Mouse (Mus musculus) embryonic fibroblast, embryonic 13.5 days (primary cell): Measurements from ENCODE around the gene Fam213b. TPM values are rescaled to one million over a fixed set of nuclear protein-coding genes. Genes with fewer than 3 reads are reported as not detected.

ENCODE experiments used
- H3K27ac ChIP-seq: 2 replicates; pipeline ENCODE4 v1.5.1; 2012; ENCODE audit warnings: low read length, control low read depth, inconsistent platforms; ENCODE audit not compliant: insufficient read depth
- H3K4me1 ChIP-seq: 2 replicates; pipeline ENCODE4 v1.6.1; 2011; ENCODE audit warnings: low read length; ENCODE audit not compliant: control insufficient read depth, insufficient read depth
- H3K4me3 ChIP-seq: 2 replicates; pipeline ENCODE4 v1.5.1; 2011; ENCODE audit warnings: mild to moderate bottlenecking, control low read depth, low read length; ENCODE audit not compliant: insufficient read depth
- CTCF ChIP-seq: IDR thresholded peaks from 2 replicates; pipeline ENCODE4 v1.5.1; 2011; ENCODE audit warnings: mild to moderate bottlenecking, control low read depth, low read length, moderate library complexity, borderline replicate concordance; ENCODE audit not compliant: insufficient read depth
- POLR2A ChIP-seq: IDR thresholded peaks from 2 replicates; pipeline ENCODE4 v1.6.1; 2011; ENCODE audit warnings: low read depth, mild to moderate bottlenecking, control low read depth, low read length, moderate library complexity
- polyA plus RNA-seq: library from polyadenylated mRNA; stranded (reverse); fragments of >200 nt; gene quantifications from 2 replicates; pipeline ENCODE4 v1.2.4, GENCODE M21; 2011; ENCODE audit warnings: low read depth; ENCODE audit not compliant: missing spikeins, insufficient read length

The Fam213b gene
- polyA plus RNA-seq, 1 experiment = 13.7 TPM

DNA sequence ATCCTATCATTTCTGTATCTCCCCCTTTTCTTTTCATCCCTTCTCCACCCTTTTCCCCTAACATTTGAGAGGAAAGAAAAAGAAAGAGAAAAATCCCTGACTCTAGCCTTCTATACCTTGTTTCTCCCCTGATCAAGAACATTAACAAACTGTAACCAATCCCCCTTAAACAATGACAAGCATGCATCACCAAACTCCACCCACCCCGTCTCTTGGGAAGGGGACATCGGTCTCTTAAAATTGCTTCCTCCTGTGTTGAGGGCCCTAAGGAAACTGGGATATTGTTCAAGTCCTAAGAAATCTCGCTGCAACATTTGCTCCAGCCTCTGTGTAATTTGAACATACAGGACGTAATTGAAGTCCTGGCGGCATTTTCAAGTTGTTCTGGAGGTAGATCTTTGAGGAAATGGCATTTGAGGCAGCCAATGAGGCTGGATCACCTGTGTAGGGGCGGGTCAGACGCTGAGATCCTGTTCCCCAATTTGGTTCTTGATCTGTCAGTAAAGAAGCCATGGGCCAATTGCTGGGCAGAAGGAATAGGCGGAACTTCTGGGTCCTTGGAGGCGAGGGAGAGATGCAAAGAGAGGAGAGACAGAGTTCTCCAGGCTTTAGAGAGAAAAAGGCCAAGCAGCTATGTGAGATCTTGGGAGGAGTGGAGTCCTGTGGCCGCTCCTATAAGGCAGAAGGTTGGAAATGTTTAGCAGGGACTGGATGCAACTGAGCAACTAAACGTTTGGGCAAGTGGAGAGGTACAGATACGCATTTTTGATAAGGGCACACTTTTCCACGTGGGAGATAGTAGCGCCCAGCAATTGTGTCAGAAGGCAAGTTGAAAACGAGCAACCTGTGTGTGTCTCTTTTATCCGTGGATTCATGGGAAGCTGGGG lies 5.5 kb upstream of the Fam213b start:
- Histone ChIP-seq H3K4me3 (peak overlapping the region; percentile 56), H3K27ac (no peak overlapping the region), H3K4me1 (no peaks in the 10 kb centered on the region; the same call in 1 of the 2 replicates)
- no peak for TF ChIP-seq POLR2A
- TF ChIP-seq CTCF = no peak

DNA sequence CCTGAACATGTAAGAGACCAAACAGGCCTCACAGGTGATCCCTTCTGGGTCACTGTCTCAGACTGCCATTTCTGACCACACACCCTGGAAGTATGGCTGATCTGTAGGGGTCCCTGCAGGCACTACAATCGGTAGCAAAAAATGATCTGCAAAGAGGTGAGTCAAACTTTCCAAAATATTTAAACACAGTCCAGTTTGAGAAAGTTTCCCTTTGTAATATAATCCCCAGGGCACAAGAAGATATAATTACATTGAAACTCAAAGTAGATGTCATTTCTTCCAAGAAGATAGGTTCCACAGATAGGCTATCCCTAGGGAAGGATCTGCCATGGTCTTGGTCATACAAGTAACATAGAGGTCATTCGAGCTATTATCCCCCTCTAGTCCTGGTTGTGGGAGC lies 3.4 kb upstream of the Fam213b start:
- TF ChIP-seq CTCF = no peak
- no peak for TF ChIP-seq POLR2A
- H3K4me1 ChIP-seq = no peaks in the 10 kb centered on the region; the same call in 1 of the 2 replicates
- H3K4me3 ChIP-seq = no peak overlapping the region

GRCm38 (mm10) chr4:154897676-154898465 lies 1.1 kb downstream of the Fam213b start:
- Histone ChIP-seq H3K4me1 (no peaks in the 10 kb centered on the region), H3K4me3 (peak overlapping the region; percentile 54), H3K27ac (no peak overlapping the region)
- no peak for TF ChIP-seq POLR2A
- no peak for TF ChIP-seq CTCF

More for the DNA sequence above, 3.4 kb upstream of the Fam213b start:
- no peak overlapping the region for H3K27ac ChIP-seq

DNA sequence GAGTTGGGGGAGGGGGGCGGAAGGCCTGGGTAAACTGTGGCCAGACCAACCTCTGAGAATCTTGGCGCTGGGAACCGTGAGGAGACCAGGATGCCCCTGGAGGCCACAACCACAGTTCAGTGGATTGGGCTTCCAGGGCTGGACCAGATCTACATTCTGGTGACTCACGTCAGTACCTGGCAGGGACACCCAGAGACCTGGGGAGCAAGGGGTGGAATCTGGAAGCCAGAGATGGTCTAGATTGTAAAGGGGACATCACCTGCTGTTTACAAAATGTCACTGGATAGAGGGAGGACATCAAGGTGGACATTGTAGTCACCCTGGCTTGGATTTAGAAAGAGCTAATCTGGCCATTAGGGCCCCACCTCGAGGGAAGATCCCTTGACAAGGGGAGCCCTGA lies 3.4 kb downstream of the Fam213b start:
- Histone ChIP-seq H3K4me3 (no peak overlapping the region), H3K27ac (no peak overlapping the region), H3K4me1 (no peaks in the 10 kb centered on the region)
- TF ChIP-seq POLR2A = no peak
- TF ChIP-seq CTCF = no peak

GRCm38 (mm10) chr4:154890887-154891286 lies 8.0 kb downstream of the Fam213b start:
- no peak overlapping the region for H3K27ac ChIP-seq
- H3K4me3 ChIP-seq = no peak overlapping the region
- H3K4me1 ChIP-seq = no peaks in the 10 kb centered on the region
- TF ChIP-seq POLR2A = no peak
- no peak for TF ChIP-seq CTCF

DNA sequence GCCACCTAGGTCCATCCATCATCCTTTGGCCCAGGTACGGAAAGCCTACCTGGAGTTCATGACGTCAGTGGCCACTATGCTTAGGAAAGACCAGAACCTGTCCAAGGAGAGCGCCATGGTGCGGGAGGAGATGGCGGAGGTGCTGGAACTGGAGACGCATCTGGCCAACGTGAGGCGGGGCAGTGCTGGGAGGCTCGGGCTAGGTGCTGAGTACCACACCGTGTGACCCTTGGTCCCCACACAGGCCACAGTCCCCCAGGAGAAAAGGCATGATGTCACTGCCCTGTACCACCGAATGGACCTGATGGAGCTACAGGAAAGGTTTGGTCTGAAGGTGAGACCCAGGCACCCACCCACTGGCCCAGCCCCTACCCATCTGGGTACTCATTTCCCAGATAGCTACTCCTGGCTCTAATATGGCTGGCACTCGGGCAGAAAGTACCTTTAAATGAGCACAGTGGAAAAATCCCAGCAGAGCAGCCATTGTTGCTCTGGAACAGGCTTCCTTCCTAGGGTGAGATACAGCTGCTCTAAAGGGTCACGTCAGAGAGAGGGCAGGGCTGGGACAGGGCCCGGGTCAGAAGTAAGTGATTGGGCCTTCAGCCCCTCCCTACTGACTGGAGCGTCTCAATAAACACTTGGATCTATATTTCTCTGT lies 11.2 kb downstream of the Fam213b start:
- Histone ChIP-seq H3K4me1 (no peaks in the 10 kb centered on the region), H3K27ac (no peak overlapping the region), H3K4me3 (no peak overlapping the region)
- TF ChIP-seq CTCF (no peak), POLR2A (no peak)

GRCm38 (mm10) chr4:154886876-154887592 lies 11.9 kb downstream of the Fam213b start:
- TF ChIP-seq CTCF = no peak
- TF ChIP-seq POLR2A = no peak
- Histone ChIP-seq H3K4me1 (no peaks in the 10 kb centered on the region), H3K27ac (no peak overlapping the region), H3K4me3 (no peak overlapping the region)

- H3K4me3 ChIP-seq = no peak overlapping the region
- no peak overlapping the region for H3K27ac ChIP-seq
- TF ChIP-seq POLR2A (no peak), CTCF (no peak)
Measured at GRCm38 (mm10) chr4:154885416-154885815, 13.5 kb downstream of the Fam213b start.

More at GRCm38 (mm10) chr4:154885416-154885815, 13.5 kb downstream of the Fam213b start:
- no peaks in the 10 kb centered on the region for H3K4me1 ChIP-seq
